Mouse (Mus musculus) cerebellum, adult 2 months (tissue): ENCODE measurements at regions not wholly inside any gene's neighbourhood (a gene's known extent, or its start where the extent isn't known, plus 50 kb on each side); places are given as distances from the start of the nearest gene placed in this dataset.

Experiments
- DNase-seq, 2 experiments: peaks; one replicate each; pipeline ENCODE4 v3.0.0; 2021
- H3K27ac ChIP-seq: fragments of 200-500 bp; 2 replicates; pipeline ENCODE4 v1.5.1; 2012; ENCODE audit warnings: low read length, control low read depth, inconsistent platforms; ENCODE audit not compliant: insufficient read depth
- H3K27me3 ChIP-seq: fragments of 200-500 bp; 2 replicates; pipeline ENCODE4 v1.6.1; 2012; ENCODE audit warnings: inconsistent platforms, mild to moderate bottlenecking, low read length, moderate library complexity; ENCODE audit not compliant: control insufficient read depth, insufficient read depth
- H3K4me1 ChIP-seq: fragments of 200-500 bp; 2 replicates; pipeline ENCODE4 v1.6.1; 2011; ENCODE audit warnings: low read length; ENCODE audit not compliant: control insufficient read depth, insufficient read depth
- H3K4me3 ChIP-seq: fragments of 200-500 bp; replicated peaks from 2 replicates; pipeline ENCODE3; 2011; ENCODE audit warnings: mild to moderate bottlenecking, low read depth, low read length, control low read depth; ENCODE audit not compliant: insufficient read depth
- CTCF ChIP-seq: fragments of 200-500 bp; IDR thresholded peaks from 2 replicates; pipeline ENCODE4 v1.5.1; 2011; ENCODE audit warnings: low read depth, mild to moderate bottlenecking, control low read depth, low read length, moderate library complexity, borderline replicate concordance; ENCODE audit not compliant: insufficient read depth
- POLR2A ChIP-seq: fragments of 200-500 bp; IDR thresholded peaks from 2 replicates; pipeline ENCODE4 v1.6.1; 2011; ENCODE audit warnings: low read length, control low read depth, borderline replicate concordance; ENCODE audit not compliant: insufficient read depth
- WGBS: fragments of 180-500 bp; shearing (Covaris S2); methylation state at CpG from one replicate; pipeline ENCODE4 v1.1.7; 2018; 5-methylcytosine and 5-hydroxymethylcytosine counted together

GRCm38 (mm10) chr9:67610696-67611095, 51.2 kb upstream of the Tln2 start:
- no peak overlapping the region for H3K4me3 ChIP-seq
- no peaks in the 10 kb centered on the region for H3K4me1 ChIP-seq
- no peaks in the 10 kb centered on the region for H3K27me3 ChIP-seq
- no peak overlapping the region for H3K27ac ChIP-seq
- TF ChIP-seq CTCF, result no peak
- TF ChIP-seq POLR2A, result no peak
- WGBS, result 95% methylated on average over 6 of the region's 6 CpGs
- no peak for DNase-seq

GRCm38 (mm10) chr9:67611676-67612075, 52.2 kb upstream of the Tln2 start:
- no peak overlapping the region for H3K4me3 ChIP-seq
- H3K27ac ChIP-seq, result no peak overlapping the region
- no peaks in the 10 kb centered on the region for H3K4me1 ChIP-seq
- 95% methylated on average over 6 of the region's 6 CpGs for WGBS
- H3K27me3 ChIP-seq, result no peaks in the 10 kb centered on the region
- no peak for DNase-seq
- TF ChIP-seq POLR2A, result no peak
- no peak for TF ChIP-seq CTCF

- TF ChIP-seq CTCF (no peak), POLR2A (no peak)
- H3K4me3 ChIP-seq, result no peak overlapping the region
- no peak for DNase-seq
- 93% methylated on average over 2 of the region's 2 CpGs for WGBS
- no peak overlapping the region for H3K27ac ChIP-seq
- H3K27me3 ChIP-seq, result no peaks in the 10 kb centered on the region
- H3K4me1 ChIP-seq, result no peaks in the 10 kb centered on the region; the same call in 1 of the 2 replicates
These were observed 52.6 kb upstream of the Tln2 start for GRCm38 (mm10) chr9:67612101-67612500.

GRCm38 (mm10) chr9:67614068-67614727, 54.7 kb upstream of the Tln2 start:
- WGBS, result 93% methylated on average over 2 of the region's 2 CpGs
- H3K27me3 ChIP-seq, result no peaks in the 10 kb centered on the region
- no peak for DNase-seq
- no peak overlapping the region for H3K27ac ChIP-seq
- no peak for TF ChIP-seq CTCF
- no peak for TF ChIP-seq POLR2A
- H3K4me3 ChIP-seq, result no peak overlapping the region
- H3K4me1 ChIP-seq, result no peaks in the 10 kb centered on the region; the same call in none of the 2 replicates

GRCm38 (mm10) chr9:67616207-67616606, 56.7 kb upstream of the Tln2 start:
- no peak overlapping the region for H3K27ac ChIP-seq
- WGBS, result 99% methylated on average over 2 of the region's 2 CpGs
- no peaks in the 10 kb centered on the region for H3K27me3 ChIP-seq
- TF ChIP-seq CTCF (no peak), POLR2A (no peak)
- no peak overlapping the region for H3K4me3 ChIP-seq
- no peak for DNase-seq
- no peaks in the 10 kb centered on the region; the same call in none of the 2 replicates for H3K4me1 ChIP-seq

- Histone ChIP-seq H3K4me3 (no peak overlapping the region), H3K4me1 (no peaks in the 10 kb centered on the region; the same call in none of the 2 replicates), H3K27ac (no peak overlapping the region), H3K27me3 (no peaks in the 10 kb centered on the region)
- peak; percentile 36 to 58 for DNase-seq
- WGBS, result 20% methylated on average over 14 of the region's 14 CpGs
- TF ChIP-seq POLR2A, result no peak
- no peak for TF ChIP-seq CTCF
These were observed 58.1 kb upstream of the Tln2 start for GRCm38 (mm10) chr9:67617341-67618217.

GRCm38 (mm10) chr9:67620945-67621344, 61.4 kb upstream of the Tln2 start:
- no peak overlapping the region for H3K27ac ChIP-seq
- no peaks in the 10 kb centered on the region for H3K27me3 ChIP-seq
- no peak for DNase-seq
- TF ChIP-seq CTCF (no peak), POLR2A (no peak)
- no peaks in the 10 kb centered on the region; the same call in none of the 2 replicates for H3K4me1 ChIP-seq
- H3K4me3 ChIP-seq, result no peak overlapping the region
- WGBS, result 77% methylated on average over 3 of the region's 3 CpGs

GRCm38 (mm10) chr9:67627196-67627595, 67.7 kb upstream of the Tln2 start:
- TF ChIP-seq CTCF, result no peak
- no peak for TF ChIP-seq POLR2A
- 91% methylated on average over 2 of the region's 2 CpGs for WGBS
- no peaks in the 10 kb centered on the region for H3K27me3 ChIP-seq
- no peak overlapping the region for H3K27ac ChIP-seq
- no peak for DNase-seq
- H3K4me1 ChIP-seq, result peaks cover 5% of the 10 kb centered on the region; the same call in 1 of the 2 replicates
- no peak overlapping the region for H3K4me3 ChIP-seq
